Mouse (Mus musculus): ENCODE measurements around the gene Rgp1. TPM values are rescaled to one million over a fixed set of nuclear protein-coding genes. Genes with fewer than 3 reads are reported as not detected.

Rgp1 gene
- total RNA-seq, 2 experiments from 2014 or later: 24.3 to 27.9 TPM

DNA sequence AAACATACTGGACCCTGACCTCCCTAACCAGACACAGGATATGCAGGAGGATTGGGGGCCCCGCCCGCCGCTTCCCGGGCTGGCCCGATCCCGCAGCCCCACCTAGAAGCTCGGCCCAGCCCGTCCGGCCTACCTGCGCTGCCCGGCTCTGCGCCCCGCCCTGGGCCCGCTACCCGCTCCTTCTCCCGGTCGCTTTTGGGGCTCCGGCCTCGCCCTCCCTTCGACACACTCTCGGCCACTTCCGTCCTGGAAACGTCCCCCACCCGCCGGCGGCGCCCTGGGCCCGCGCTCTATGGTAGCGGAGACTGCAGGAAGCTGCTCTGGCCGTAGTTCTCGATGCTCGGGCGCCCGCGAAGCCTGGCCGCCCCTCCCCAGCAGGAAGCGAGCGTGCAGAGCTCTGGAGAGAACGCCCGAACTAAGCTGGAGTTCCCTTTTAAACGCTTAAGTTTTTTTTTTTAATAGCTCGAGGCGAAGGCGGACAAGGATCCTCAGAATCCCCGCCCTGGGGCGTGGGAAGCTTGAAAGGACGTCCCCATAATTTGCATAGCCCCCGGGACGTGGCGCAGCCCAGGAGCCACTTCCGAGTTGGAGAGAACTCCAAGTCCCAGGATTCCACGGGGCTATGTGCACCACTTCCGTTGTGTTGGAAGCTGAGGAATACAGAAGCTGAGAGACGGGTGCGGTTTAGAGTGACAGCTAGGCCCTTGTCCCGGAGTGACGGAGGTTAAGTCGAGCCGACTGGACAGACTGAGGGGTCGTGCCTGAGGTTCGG lies 16.3 kb upstream of the Rgp1 start, which contains the start of the genes Creb3 and Tln1:
Creb3 (plus strand) TSS at position 336 of the 772 bp plus-strand sequence.
Tln1 (minus strand) TSS at position 695 of the 772 bp plus-strand sequence.
- peak; percentile 97 to 98 for DNase-seq

DNA sequence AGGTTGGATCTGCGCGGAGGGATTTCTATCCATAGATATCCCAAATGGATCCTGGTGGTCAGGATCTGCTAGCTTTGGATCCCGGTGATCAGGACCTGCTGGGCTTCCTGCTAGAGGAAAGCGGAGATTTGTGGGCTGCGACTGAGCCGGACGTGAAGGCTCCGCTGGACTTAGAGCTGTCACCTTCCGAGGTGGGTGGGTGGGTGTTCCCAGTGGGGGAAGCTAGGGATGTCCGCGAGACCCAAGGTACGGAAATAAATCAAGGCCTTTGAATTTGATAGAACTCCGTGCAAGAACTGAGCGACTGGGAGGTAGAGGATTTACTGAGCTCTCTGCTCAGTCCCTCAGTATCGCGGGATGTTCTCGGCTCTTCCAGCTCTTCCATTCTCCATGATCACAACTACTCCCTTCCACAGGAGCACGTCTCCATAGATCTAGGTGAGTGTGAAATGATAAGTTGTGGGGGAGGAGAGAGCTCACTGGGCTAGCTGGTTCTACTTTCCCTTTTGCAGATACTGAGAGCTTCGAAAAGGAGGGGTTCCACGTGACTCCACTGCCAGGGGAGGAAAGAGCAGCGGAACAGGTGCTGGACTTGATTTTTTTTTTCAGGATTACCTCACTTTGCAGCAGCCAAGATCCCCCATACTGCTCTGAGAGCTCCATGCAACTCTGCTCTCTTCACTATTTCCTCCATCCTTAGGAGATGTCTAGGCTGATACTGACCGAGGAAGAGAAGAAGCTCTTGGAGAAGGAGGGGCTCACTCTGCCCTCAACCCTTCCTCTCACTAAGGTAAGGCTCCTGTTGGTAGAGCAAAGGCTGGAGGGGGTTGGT lies 15.5 kb upstream of the Rgp1 start:
- no peak for DNase-seq

DNA sequence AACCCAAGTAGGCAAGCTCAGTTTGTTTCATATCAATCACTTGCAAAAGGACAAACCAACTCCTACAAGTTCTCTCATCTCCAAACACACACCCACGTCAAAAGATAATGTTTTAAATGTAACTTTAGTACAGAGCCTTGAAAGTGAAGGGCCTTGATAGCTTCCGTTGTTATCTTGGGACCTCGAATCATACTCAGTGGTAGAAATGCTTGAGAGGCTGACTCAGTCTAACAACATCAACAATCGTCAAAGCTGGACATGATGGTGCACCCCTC lies 15.0 kb upstream of the Rgp1 start:
- DNase-seq: no peak

DNA sequence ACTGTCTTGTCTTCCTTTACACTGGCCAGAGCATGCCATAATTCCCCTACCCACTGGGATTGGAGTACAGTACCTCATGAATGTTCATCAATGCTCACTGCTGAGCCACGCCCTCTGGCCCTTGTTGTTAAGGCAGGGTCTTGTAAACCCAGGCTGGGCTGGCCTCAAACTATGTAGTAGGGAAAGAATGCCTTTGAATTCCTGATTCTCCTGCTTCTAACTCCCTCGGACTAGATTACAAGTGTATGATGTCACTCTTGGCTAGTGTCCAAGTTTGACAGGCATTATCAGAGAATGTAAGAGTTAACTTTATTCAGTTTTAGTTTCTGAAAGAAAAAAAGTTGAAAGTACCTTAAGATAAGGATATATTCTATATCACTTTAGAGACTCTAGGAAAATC lies 14.3 kb upstream of the Rgp1 start:
- no peak for DNase-seq

DNA sequence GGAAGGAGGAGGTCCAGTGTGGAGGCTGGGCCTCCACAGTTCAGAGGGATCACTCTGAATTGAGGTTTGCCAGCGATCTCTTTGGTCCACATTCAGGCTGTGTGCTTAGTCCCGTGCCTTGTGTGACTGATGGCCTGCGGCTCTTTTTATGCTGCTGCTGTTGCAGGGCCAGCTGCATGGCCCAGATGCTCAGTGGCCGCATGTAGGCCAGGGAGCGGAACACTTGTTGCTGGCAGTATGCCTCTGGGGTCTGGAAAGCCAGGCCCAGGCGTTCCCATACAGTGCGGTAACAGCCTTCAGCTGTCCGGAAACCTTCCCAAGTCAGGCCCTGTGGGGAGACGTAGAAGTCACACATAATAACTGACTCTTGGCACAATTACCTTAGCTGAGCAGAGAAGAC lies 11.4 kb upstream of the Rgp1 start:
- no peak for DNase-seq

DNA sequence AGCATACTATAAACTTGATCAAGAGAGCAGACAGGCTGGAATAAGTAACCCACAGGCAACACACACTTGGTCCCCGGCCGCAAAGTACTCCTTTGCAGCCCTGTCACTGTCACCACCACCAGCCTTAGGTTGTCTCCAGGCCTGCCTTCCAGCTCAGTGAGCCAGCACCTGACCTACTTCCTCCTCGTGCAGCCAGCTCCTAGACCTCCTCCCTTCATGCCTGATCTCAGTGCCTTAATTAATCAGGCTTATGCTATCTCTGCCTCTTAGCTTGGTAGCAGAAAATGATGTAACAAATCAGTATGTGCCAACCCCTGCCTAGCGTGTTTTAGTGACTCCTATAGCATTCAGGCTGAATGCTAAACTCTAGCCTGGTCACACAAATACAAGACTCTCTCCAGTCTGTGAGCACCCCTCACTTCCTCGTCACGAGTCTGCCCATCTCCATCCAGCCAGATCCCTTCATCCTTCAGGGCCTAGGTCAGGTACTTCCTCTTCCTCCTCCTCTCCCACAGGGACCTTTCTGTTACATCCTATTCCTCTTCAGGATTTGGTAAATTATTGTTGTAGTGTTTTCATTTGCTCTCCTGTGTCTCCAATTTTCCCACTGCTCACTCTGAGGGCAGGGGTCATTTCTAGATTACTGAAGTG lies 7.0 kb upstream of the Rgp1 start:
- no peak for DNase-seq

DNA sequence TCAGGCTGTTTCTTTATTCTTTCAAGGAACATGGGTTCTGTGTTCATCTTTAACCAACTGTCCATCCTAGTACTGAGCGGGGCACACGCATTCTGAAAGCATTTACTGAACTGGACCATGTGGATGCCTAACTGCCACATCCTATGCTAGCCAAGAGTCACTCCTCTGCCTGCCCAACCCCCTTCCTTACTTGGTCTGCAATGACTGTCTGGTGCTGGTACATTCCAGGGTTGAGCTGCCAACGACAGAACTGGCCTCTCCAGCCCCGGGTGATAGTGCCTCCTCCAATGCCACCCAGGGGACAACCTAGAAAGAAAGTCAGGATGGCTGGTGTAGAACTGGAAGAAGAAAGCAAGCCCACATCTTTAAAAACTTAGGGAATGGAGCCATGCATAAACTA lies 5.0 kb upstream of the Rgp1 start:
- DNase-seq: peak in 1 of 2 experiments; percentile 56

DNA sequence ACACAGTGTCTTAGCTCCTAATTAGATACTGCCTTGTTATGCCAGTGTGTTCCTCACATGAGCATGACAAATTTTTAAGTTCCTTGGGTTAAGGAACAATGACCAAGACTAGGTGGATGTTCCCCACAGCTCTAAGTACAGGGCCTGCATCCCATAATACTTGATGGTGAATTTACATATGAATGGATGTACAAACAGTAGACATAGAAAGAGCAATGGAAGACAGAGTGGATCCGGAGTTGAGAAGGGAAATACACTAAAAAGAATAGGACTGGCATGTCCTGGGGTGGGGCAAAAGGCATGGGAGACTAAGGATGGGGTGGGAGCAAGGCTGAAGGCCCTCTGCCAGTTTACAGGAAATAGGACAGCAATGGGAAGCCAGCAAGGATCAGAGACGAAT lies 3.2 kb upstream of the Rgp1 start:
- no peak for DNase-seq

DNA sequence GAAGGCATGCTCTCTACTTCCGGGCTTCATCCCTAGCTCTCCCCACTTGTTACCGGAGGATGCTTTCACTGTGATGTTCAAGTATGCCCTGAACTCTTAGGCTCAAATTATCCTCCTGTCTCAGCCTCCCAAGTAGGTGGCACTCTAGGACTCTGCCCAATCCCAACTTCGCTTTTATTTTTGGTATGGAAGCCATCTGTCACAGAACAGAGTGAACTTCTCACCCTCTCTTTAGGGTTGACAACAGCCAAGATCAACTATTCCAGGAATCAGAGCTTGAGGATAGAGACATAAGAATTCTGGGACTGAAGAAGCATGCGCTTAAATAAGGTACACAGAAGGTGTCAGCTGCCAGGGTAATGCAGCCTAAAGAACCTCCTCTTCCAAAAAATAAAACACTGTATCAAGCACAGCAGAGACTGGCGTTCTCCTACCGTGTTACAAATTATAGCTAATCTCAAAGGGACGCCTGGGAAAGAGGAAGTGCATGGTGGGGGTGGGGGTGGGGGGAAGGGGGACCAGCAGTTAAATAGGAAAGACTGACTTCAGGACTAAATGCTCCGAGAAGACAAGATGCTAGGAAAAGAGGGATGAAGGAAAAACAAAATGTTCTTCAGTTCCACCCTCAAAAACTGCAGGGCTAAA lies 1.2 kb upstream of the Rgp1 start:
- no peak for DNase-seq

DNA sequence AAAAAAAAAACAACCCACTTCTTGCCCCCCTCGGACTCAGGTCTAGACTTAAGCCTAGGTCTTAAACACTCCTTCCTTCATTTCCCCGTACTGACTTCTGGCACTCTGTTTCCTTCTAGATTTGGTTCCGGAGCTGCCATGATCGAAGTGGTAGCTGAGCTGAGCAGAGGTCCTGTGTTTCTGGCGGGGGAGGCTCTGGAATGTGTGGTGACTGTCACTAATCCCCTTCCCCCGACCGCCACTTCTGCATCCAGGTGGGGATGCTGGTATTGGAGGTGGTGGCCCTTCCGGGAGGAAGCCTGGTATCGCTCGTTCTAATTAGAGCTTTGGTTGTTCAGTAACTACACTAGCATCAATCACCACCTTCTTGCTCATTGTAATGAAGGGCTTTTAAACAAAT lies 741 bp downstream of the Rgp1 start:
- DNase-seq: peak in 1 of 2 experiments; percentile 15

DNA sequence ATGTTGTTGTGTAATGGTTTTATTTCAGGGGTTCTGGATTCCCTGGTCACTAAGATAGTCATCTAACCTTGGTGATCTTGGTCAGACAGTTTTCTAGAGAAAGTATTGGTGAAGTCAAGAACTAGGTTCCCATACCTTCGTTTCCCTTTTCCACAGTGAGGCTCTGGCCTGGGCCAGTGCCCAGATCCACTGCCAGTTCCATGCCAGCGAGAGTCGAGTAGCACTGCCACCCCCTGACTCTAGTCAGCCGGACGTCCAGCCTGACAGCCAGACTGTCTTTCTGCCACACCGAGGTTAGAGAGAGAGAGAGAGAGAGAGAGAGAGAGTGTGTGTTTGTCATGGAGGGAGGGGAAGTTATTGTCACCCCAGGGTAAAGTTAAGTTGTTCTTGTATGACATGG lies 1.2 kb downstream of the Rgp1 start:
- DNase-seq: no peak

DNA sequence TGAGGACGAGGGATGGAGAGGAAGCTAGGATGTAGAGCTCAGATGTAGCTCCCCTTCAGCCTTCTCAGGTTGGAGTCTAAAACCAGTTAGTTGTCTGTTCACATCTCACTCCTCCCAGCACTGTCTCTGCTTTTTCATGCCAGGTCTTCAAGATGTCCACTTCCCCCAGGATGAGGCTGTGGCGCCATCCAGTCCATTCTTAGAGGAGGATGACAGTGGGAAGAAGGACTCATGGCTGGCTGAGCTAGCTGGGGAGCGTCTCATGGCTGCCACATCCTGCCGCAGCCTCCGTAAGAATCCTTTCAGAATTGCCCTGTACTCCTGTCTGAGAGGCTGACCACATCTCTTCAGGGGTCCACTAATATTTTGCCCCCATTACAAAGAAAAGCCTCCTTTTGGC lies 2.2 kb downstream of the Rgp1 start:
- no peak for DNase-seq

DNA sequence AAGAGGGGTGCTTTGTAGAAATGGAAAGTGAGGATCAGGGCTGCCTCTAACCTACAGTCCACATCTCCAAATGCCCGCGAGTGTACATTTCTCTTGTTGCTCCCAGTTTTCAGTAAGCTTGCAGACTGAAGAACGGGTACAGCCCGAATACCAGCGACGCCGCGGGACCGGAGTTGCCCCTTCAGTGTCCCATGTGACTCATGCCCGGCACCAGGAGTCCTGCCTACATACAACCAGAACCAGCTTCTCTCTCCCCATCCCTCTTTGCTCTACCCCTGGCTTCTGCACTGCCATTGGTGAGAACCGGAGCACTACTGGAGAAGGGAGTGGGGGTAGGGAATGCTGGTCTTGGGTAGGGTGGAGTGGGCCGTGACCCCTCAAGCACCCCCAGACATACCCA lies 2.9 kb downstream of the Rgp1 start:
- no peak for DNase-seq

DNA sequence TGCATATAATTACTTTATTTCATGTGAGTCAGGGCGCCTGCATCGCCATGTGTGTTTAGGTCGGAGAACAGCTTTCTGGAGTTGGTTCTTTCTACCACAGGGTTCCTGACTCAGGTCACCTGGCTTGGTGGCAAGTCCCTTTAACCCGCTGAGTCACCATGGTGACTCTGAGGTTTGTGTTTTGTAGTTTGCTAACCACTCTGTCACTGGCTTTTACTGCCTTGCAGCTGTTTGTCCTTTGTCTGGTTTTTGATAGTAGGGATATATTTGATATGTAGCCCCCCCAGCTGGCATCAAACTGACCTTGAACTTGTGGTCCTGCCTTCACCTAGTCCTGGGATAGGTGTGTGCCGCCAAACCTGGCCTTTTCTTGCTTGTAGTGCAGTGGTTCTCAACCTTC lies 3.7 kb downstream of the Rgp1 start:
- no peak for DNase-seq

DNA sequence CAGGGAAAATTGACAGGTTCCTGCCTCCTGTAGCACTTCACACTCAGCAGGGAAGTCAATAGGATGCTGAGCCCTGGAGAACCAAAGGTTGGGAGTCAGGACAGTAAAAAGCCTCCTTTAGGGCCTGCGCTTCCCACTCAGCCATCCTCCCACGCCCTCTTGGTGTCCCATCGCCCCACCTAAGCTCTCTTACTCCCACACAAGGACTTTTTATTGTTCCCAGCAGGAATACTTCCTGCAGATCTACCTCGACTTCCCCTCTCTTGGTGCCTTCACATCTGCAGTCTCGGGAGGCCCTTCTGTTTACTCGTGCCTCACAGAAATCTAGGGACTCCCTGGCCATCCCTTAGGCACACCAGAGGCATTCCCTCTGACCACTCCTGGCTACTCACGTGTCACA lies 4.9 kb downstream of the Rgp1 start:
- peak in 1 of 2 experiments; percentile 12 for DNase-seq

DNA sequence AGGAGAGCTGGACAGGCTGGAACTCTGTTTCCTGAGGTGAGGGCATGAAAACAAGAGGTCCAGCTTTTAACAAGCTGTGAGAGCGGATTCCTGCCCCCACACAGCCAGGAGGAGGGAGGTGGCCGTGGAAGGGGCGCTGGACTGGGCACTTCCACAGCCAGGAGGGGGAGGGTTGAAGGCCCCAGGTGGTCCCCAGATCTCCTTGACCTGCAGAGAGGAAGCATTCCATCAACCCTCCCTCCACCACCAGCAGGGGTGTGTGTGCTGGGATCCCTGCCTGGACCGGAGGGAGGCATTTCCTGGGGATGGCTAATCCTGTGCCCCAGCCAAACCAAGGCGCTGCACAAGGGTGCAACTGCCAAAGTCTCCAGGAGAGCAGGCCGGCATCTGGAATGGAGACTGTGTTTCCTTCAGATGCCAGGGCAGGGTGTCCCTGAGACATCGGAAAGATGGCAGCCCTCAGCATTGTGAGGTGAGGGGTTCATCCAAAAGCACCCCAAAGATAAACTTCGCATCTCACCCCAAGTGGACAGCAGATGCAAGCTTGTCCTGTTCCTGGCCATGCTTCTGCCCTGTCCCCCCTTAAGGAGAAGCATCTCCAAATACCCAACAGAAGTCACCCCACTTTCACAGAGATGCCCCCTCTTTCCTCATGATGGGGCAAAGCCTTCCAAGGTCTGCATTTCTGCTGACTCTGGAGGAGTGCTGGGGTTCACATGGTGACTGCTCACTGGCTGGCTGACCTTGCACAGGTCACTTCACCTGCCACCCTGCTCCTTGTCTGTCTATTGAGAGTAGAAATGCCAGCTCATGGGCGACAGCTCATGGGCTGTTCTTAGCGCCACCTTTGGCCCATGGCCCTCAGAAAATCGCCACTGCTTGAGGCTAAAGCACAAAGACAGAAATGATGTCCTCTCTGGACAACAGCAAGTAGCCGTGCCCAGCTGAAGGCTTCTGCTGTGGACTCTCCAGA lies 6.2 kb downstream of the Rgp1 start, which contains the start of gene Msmp:
Msmp (minus strand) TSS at position 51 of the 973 bp plus-strand sequence.
- DNase-seq: peak; percentile 36 to 68

DNA sequence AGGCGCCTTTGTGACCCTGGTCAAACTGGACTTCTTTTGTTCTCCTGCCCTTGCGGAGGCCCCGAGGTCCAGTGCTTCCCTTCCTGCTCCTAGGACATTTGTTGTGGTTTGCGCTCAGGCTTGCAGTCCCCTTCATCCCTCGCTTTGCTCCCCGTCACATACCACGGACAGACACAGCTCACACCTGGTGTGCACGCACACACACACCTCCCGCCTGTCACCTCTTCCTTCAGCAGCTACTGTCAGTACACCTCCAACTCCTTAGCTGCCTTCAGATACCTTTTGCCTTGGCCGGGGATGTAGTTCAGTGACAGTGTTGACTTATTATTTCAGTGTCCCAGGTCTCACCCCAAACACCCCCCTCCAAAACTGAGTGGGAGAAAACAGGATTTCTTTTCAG lies 7.2 kb downstream of the Rgp1 start:
- no peak for DNase-seq

DNA sequence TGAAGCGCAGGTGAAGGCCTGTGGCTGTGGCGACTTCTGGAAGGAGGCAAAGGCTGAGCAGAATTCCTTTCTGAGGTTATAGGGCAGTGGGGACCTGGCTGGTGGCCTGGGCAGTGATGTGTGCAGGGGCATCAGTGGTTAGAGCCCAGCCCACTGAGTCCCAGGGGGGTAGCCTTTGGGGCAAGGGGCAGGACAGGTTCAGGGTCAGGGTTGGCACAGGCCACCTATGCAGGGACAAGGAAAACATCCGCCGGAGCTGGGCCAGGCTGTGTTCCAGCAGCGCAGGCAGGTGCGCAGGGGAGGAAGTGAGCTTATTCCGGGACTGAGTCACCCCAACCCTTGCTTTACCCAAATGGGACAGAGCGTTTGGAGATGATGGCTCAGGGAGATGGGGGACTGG lies 7.9 kb downstream of the Rgp1 start:
- DNase-seq: peak; percentile 61 to 86

DNA sequence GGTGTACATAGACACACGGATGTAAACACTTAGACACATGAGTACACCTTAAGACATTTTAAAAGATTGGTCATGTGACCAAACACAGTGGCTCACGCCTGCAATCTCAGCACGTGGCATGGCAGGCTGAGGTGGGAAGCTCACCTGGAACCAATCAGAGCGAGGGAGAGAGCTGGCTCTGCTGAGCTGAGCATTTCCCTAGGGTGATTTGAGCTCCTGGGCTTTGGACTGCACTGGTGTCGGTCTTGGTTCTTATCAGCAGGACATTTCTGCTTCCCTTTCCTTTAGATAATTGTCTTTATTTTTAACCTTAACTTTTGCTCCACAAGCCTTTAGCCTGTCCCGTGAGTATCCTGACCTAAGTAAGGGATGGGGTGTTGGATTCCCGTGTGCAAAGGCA lies 9.2 kb downstream of the Rgp1 start:
- DNase-seq: peak; percentile 30 to 73

DNA sequence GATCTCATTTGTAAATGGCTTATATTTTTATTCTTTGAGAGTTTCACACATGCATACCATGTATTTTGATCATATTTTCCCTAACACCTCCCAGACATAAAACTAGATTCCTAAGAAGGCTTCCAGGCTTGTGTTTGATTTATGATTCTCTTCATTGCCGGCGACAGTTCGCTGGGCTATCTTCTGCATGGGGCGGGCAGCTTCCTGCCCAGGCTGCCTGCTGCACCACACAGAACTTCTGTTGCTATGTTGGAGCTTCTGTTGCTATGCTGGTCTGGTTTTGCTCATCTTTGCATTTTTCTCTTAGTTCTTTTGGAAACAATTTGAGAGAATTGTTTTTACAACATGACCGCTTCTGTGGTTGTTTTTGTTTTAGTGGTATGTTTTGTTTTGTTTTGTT lies 13.0 kb downstream of the Rgp1 start:
- no peak for DNase-seq

DNA sequence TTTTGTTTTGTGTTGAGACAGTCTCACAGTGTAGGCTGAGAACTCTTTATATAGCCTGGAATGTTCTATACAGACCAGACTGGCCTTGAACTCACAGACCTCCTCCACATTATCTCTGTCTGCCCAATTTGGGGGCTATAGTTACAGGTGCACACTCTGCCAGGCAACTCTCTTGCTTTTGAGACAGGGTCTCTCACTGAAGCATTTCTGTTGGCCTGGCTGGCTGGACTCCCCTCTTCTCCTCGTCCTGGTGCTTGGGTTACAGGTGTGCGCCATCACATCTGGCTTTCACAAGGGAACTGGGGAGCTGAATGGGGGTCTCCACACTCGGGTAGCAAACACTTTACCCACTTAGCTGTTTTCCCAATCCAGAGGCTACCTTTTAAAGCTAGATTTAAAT lies 13.4 kb downstream of the Rgp1 start:
- DNase-seq: no peak
